Mouse (Mus musculus) T-helper 1 cell (primary cell): ENCODE results near the gene Mrm3.

Experiments
- in situ Hi-C: fragments of 300-600 bp; cut with MboI, MseI; formaldehyde crosslinking; loops from one replicate; pipeline ENCODE4 v1.15.1; 2025; ENCODE audit warnings: high pct_unique_total_duplicates

Mrm3 gene

GRCm38 (mm10) chr11:76252036-76252435 is 8.5 kb downstream of the Mrm3 start:
- in situ Hi-C loops, result no loop called here

GRCm38 (mm10) chr11:76253145-76253917 is 9.8 kb downstream of the Mrm3 start:
- in situ Hi-C loops, result no loop called here

GRCm38 (mm10) chr11:76253918-76254264 is 10.4 kb downstream of the Mrm3 start:
- in situ Hi-C loops, result no loop called here

GRCm38 (mm10) chr11:76255431-76256001 is 12.0 kb downstream of the Mrm3 start:
- in situ Hi-C loops, result loop anchor here (5.0 kb wide), 1 partner anchor 152 kb away; the partner anchor contains the start of gene Timm22

GRCm38 (mm10) chr11:76256129-76256528 is 12.6 kb downstream of the Mrm3 start:
- in situ Hi-C loops, result loop anchor here (5.0 kb wide), 1 partner anchor 151 kb away; the partner anchor contains the start of gene Timm22

- in situ Hi-C loops, result loop anchor here (5.0 kb wide), 1 partner anchor 150 kb away; the partner anchor contains the start of gene Timm22
Measured at GRCm38 (mm10) chr11:76257386-76257785, 13.9 kb downstream of the Mrm3 start.

GRCm38 (mm10) chr11:76258511-76258910 is 15.0 kb downstream of the Mrm3 start:
- in situ Hi-C loops, result loop anchor here (5.0 kb wide), 1 partner anchor 149 kb away; the partner anchor contains the start of gene Timm22

- in situ Hi-C loops, result no loop called here
Measured at GRCm38 (mm10) chr11:76260208-76261050, 16.9 kb downstream of the Mrm3 start.

- in situ Hi-C loops, result no loop called here
Measured at GRCm38 (mm10) chr11:76261224-76261623, 17.7 kb downstream of the Mrm3 start.

- in situ Hi-C loops, result no loop called here
Measured at GRCm38 (mm10) chr11:76262611-76263351, 19.3 kb downstream of the Mrm3 start.

GRCm38 (mm10) chr11:76267550-76267949 is 24.0 kb downstream of the Mrm3 start:
- in situ Hi-C loops, result no loop called here

- in situ Hi-C loops, result no loop called here
Measured at GRCm38 (mm10) chr11:76268001-76268459, 24.5 kb downstream of the Mrm3 start.

GRCm38 (mm10) chr11:76268521-76269065 is 25.1 kb downstream of the Mrm3 start:
- in situ Hi-C loops, result no loop called here

- in situ Hi-C loops, result no loop called here
Measured at GRCm38 (mm10) chr11:76272440-76272839, 28.9 kb downstream of the Mrm3 start.

GRCm38 (mm10) chr11:76278960-76279852 is 35.7 kb downstream of the Mrm3 start:
- in situ Hi-C loops, result no loop called here

- in situ Hi-C loops, result no loop called here
Measured at GRCm38 (mm10) chr11:76279971-76280370, 36.5 kb downstream of the Mrm3 start.

GRCm38 (mm10) chr11:76283841-76284240 is 40.3 kb downstream of the Mrm3 start:
- in situ Hi-C loops, result no loop called here

GRCm38 (mm10) chr11:76285431-76286075 is 42.0 kb downstream of the Mrm3 start:
- in situ Hi-C loops, result no loop called here

GRCm38 (mm10) chr11:76286534-76287126 is 43.1 kb downstream of the Mrm3 start:
- in situ Hi-C loops, result no loop called here
